Mouse (Mus musculus) lung, postnatal 0 days (tissue): ENCODE results near the gene Vps8.

ENCODE experiments used
- CTCF ChIP-seq: IDR thresholded peaks from 2 replicates; pipeline ENCODE4 v1.5.1; 2016; ENCODE audit warnings: antibody characterized with exemption, mild to moderate bottlenecking
- EP300 ChIP-seq: IDR thresholded peaks from 2 replicates; pipeline ENCODE4 v1.6.1; 2016; ENCODE audit warnings: antibody characterized with exemption, mild to moderate bottlenecking, control low read depth

- TF ChIP-seq CTCF: no peak
- TF ChIP-seq EP300: no peak
Observed at GRCm38 (mm10) chr16:21527271-21528007, 104.5 kb downstream of the Vps8 start.
